Mouse (Mus musculus): ENCODE measurements at regions not wholly inside any gene's neighbourhood (a gene's known extent, or its start where the extent isn't known, plus 50 kb on each side); places are given as distances from the start of the nearest gene placed in this dataset.
"Not testable (repeated sequence)": the region's sequence is repeated elsewhere in the genome, so short reads cannot be mapped to it uniquely, and the experiment has no call there.

DNA sequence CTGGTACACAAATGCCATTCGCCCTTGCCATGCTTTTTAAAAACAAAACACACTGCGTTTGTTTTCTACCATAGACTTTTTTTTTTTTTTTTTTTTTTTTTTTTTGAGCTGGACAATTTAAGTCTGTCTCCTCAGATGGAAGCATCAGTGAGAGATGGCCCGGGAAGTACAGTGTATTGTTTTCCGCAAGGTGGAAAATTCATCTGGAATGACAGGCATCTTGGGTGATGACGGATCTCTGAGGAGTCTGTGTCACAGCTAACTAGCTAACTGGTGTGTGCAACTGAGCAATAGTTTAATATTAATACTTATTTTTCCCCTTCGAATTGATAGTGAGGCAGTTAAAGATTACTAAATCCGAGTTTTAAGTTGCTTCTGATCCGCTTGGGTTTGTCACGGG, 228.7 kb upstream of the Arglu1 start:
- no peak for DNase-seq

- no peak for DNase-seq
Measured at GRCm38 (mm10) chr8:8907478-8908165, 217.3 kb upstream of the Arglu1 start.

DNA sequence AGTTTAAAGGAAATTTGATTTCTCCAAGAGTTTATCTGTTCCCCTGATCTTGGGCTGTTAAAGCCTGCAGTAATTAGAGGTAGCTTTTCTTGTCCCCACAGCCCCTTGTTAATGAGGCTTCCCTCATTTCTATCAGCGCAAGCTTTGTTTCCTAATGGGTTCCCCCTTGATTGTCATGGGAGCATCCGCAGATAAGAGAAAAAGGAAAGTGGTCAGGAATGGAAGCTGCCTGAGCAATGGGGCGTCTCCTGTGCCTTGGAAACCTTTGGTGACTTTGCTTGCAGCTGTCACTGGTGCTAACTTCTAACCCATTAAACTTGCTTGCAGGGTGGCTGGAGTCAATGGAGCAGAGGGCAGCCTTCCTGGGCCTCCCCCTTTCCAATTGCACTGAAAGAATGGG, 202.7 kb upstream of the Arglu1 start:
- DNase-seq, result no peak

DNA sequence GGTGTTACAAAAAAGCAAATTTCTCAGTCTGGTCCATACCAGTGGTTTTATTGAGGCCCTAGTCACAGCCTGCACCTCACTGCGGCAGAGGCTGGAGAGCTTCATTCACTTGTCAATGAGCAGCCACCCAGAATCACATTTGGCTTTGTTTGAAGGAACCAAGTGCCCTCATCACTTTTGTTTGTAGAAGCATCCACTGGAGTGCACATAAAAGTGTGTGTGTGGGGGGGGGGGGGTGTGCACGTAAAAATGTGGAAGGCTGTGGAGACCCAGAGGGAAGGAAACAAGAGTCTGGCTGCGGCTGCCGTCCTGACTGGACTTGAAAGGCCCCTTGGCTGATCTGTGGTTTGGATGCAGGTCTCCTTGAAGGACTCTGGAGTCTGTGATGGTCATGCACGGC, 187.0 kb upstream of the Arglu1 start:
- no peak for DNase-seq

- no peak for DNase-seq
Measured at GRCm38 (mm10) chr8:8876879-8877278, 186.6 kb upstream of the Arglu1 start.

GRCm38 (mm10) chr8:8876469-8876868, 186.1 kb upstream of the Arglu1 start:
- DNase-seq, result no peak

DNA sequence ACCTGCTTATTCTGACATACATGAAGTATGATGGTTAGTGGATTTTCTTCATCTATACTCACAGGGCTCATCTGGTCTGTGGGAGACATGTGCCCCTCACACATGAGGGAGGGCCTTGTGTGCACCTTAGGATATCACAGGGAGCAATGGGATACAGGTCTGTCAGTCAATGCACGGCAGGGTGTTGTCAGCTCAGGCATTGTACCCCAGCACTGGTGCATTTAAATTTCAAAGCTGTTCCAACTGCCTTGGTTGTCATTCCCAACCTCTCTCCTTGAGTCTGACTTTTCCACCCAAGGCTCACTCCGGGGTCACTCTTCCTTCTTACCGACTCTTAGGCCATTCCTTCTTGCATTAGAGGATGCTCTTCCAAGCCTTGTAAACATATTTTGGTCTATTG, 181.6 kb upstream of the Arglu1 start:
- DNase-seq, result no peak

GRCm38 (mm10) chr8:8871039-8871438, 180.7 kb upstream of the Arglu1 start:
- no peak for DNase-seq

GRCm38 (mm10) chr8:8870487-8870886, 180.2 kb upstream of the Arglu1 start:
- no peak for DNase-seq

- DNase-seq, result no peak
Measured at GRCm38 (mm10) chr8:8869338-8869737, 179.0 kb upstream of the Arglu1 start.

DNA sequence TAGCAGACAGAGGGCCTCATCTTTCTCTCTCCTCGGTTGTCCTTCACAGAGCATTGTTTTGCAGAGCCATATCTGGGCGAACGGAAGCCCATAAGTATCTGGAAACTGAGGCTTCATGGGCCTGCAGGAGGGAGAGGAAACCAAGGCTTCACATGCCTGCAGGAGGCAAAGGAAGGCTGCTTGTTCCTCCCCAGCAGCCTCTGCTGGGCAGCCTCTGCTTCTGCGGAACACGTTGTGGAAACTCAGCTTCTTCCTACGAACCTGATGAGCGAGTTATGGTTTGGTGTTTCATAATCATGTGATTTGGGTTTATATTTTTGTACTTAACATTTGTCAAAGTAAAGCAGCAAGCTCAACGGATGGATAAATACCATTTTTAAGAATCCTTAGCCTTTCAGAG, 177.6 kb upstream of the Arglu1 start:
- DNase-seq, result no peak

DNA sequence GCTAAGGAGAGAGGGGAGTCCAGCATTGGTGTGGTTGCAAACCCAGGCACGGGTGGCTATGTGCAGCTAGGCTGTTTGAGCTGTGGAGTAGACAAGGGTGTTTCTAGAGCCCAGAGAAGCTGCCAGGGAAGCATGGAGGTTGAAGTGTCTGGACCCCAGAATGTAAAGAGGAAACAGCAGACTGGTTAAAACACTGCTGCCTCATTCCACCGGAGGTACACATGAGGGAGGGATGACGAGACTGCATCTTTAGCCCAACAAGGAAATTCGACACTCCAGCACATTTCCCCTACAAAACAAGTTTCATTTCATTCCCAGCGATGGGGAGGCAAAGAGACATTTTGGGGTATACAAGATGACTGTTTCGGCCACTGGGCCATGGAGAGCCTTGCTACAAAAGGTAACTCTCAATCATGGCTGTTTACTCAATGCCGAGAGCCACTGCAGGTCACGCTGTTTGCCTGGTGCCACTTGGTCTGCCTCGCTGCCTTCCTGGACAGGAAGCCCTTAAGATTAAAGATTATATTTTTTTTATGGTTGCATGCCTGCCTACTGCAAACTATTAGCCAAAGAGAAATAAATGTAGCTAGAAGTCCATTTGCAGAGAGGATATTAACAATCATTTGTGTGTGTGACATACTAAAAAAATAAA, 176.9 kb upstream of the Arglu1 start:
- no peak for DNase-seq

GRCm38 (mm10) chr8:8862767-8863166, 172.4 kb upstream of the Arglu1 start:
- no peak for DNase-seq

DNA sequence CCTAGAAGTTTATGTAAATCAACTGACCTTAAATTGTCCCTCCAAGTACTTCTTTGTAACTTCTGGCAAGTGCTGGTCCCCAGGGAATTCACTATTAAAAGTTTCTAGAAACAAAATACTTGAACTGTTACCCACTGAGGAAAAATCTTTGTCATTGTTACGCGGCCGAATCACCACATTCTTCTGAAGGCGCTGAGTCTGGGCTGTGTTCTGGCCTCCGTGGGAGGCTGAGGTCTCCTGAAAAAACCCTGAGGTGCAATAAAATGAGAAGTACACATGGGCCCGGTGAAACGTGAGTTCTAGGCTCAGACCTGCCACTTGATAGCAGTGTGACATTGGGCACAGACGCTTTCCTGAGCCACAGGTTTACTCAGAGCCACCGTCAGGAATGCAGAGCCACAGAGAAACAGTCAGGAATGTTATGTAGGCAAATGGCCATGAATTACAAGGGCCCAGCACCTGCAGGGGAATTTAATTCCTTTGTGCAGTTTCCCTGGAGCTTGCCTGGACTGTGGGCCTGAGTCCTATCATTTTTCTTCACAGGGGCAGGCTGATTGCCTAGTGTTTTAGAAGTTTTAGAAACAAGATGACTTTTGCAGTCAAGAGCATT, 171.1 kb upstream of the Arglu1 start:
- no peak for DNase-seq

- no peak for DNase-seq
Measured at GRCm38 (mm10) chr8:8858636-8859035, 168.3 kb upstream of the Arglu1 start.

DNA sequence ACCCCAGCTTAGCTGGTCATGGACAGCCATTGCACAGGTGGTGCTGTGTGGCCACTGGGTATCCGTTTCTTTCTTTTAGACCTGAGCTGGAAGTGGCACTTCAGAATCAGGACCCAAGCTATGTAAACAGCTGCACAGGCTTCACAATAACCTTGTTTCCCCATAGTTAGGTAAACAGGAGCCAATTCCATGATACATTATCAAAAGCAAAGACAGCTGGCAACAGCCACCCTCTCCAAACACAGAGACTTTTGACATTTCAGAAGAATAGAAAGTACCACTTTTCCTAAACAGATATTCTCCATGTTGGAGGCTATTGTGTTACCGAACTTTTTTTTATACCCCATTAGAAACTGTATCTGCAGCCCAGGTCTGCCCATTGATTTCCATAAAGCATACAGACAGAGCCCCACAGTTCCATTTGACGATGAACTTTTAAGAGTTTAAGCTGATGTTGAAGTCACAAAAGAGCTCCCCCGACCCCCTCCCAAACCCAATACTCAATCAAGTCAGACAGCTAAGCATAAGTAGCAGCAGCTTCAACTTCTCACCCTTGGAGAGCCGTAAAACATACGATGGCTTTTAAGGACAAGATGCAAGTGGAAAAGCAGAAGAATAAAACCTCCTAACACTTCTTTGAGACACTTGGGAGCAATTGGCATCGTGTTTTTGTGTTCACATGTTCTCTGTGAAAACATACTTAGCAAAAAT, 162.5 kb upstream of the Arglu1 start:
- no peak for DNase-seq

- DNase-seq, result no peak
Measured at GRCm38 (mm10) chr8:8851271-8851670, 160.9 kb upstream of the Arglu1 start.

GRCm38 (mm10) chr8:8850766-8851165, 160.4 kb upstream of the Arglu1 start:
- no peak for DNase-seq

GRCm38 (mm10) chr8:8847579-8847978, 157.3 kb upstream of the Arglu1 start:
- DNase-seq, result no peak

- no peak for DNase-seq
Measured at GRCm38 (mm10) chr8:8842326-8842725, 152.0 kb upstream of the Arglu1 start.

DNA sequence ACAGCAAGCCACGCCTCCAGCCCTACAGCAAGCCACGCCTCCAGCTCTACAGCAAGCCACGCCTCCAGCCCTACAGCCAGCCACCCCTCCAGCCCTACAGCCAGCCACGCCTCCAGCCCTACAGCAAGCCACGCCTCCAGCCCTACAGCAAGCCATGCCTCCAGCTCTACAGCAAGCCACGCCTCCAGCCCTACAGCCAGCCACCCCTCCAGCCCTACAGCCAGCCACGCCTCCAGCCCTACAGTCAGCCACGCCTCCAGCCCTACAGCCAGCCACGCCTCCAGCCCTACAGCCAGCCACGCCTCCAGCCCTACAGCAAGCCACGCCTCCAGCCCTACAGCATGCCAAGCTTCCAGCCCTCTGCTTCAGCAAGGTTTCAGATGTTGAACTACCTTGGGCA, 145.8 kb upstream of the Arglu1 start:
- not testable (repeated sequence) for DNase-seq

DNA sequence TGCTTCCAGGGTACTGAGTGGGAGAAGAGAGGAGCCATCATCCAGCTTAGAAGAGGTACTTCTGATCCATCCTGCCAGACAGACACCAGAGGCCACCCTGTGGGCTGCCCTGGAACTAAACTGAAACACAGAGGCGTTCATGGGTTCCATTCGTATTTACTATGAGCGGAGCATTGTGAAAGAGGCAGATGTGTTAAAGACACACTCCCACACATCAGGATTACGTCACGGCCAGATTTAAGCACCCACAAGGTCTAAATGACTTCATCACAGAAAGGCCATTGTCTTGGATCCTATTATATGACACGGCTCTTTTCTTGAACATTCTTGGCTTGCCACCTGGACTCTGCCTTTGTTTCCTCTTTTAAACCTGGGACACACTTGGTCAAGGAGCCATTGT, 141.0 kb upstream of the Arglu1 start:
- no peak for DNase-seq

DNA sequence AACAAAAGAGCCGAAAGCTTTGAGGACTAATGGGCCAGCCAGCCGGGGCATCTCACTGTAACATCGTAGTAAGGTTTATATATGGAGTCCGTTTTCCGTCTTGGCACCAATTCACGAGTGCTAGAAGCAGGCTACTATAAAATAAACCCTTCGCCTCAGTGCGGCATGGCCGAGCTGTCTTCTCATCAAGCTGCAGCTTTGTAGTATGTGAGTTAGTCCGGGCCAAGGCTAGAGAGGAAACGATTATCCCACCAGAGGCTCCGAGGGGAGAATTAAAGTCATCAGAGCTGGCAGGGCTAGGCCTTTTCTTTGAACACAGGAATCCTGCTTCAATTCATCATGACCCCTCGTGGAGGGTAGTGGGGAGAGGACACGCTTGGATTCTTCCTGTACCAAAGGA, 138.9 kb upstream of the Arglu1 start:
- no peak for DNase-seq

DNA sequence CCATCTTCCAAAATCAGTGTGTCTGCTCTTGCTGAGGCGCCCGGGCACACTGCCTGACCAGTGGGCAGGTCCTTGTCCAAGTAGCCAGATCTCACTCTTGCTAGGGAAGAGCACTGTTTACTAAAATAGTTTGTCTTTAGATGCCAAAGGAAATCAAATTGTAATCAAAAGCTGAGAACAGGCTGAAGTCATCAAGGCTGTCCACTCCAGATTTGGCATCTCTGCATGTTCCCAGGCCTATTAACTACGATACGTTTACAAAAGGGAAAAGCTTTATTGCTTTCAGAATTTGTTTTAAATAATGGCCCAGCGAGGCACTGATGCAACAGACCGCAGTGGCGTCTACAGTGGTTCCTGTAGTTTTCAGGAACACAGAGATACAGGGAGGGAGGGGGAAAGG, 137.2 kb upstream of the Arglu1 start:
- no peak for DNase-seq
